Mouse (Mus musculus): ENCODE measurements around the gene Gpx4. TPM values are rescaled to one million over a fixed set of nuclear protein-coding genes. Genes with fewer than 3 reads are reported as not detected.
A peak's percentile ranks its signal among the peaks of the same experiment; 100 is the strongest.

The Gpx4 gene
- polyA plus RNA-seq, 1 experiment from 2014 or later = 500 TPM

GRCm38 (mm10) chr10:80016931-80017330, 30.0 kb upstream of the Gpx4 start:
- 90% methylated on average over 10 of the region's 10 CpGs for WGBS
- no peak overlapping the region for H3K27ac ChIP-seq
- ATAC-seq (ENCODE audit: insufficient read depth, low FRiP score, low read depth) = no peak

GRCm38 (mm10) chr10:80017361-80017760, 29.6 kb upstream of the Gpx4 start:
- 61% methylated on average over 3 of the region's 3 CpGs for WGBS

More at GRCm38 (mm10) chr10:80016931-80017330, 30.0 kb upstream of the Gpx4 start:
- H3K9ac ChIP-seq = no peak overlapping the region
- H3K4me3 ChIP-seq (replicated peaks) = peak overlapping the region; percentile 17; the same call in 1 of the 2 replicates
- no peak overlapping the region for H3K4me2 ChIP-seq
- no peaks in the 10 kb centered on the region for H3K36me3 ChIP-seq
- H3K27me3 ChIP-seq (replicated peaks) = peaks cover 24% of the 10 kb centered on the region
- no peaks in the 10 kb centered on the region for H3K9me3 ChIP-seq
- H3K4me1 ChIP-seq = peaks cover 27% of the 10 kb centered on the region

GRCm38 (mm10) chr10:80017771-80018170, 29.2 kb upstream of the Gpx4 start:
- 80% methylated on average over 14 of the region's 14 CpGs for WGBS
- no peak overlapping the region for H3K4me3 ChIP-seq (replicated peaks)
- no peak overlapping the region for H3K4me2 ChIP-seq
- no peaks in the 10 kb centered on the region for H3K9me3 ChIP-seq
- ATAC-seq (ENCODE audit: insufficient read depth, low FRiP score, low read depth) = no peak
- peaks cover 23% of the 10 kb centered on the region for H3K27me3 ChIP-seq (replicated peaks)
- no peak overlapping the region for H3K9ac ChIP-seq
- H3K36me3 ChIP-seq = no peaks in the 10 kb centered on the region
- H3K27ac ChIP-seq = peak overlapping the region; percentile 35; the same call in 1 of the 2 replicates
- peaks cover 27% of the 10 kb centered on the region for H3K4me1 ChIP-seq

More at GRCm38 (mm10) chr10:80017361-80017760, 29.6 kb upstream of the Gpx4 start:
- no peak for ATAC-seq (ENCODE audit: insufficient read depth, low FRiP score, low read depth)
- Histone ChIP-seq H3K9me3 (no peaks in the 10 kb centered on the region), H3K27me3 (replicated peaks) (peaks cover 24% of the 10 kb centered on the region), H3K9ac (no peak overlapping the region), H3K4me3 (replicated peaks) (no peak overlapping the region; the same call in 1 of the 2 replicates), H3K4me2 (no peak overlapping the region), H3K27ac (no peak overlapping the region), H3K36me3 (no peaks in the 10 kb centered on the region), H3K4me1 (peaks cover 27% of the 10 kb centered on the region)

GRCm38 (mm10) chr10:80018739-80019297, 28.1 kb upstream of the Gpx4 start:
- peak; percentile 84 for ATAC-seq (ENCODE audit: insufficient read depth, low FRiP score, low read depth)
- no peaks in the 10 kb centered on the region for H3K36me3 ChIP-seq
- H3K4me1 ChIP-seq = peaks cover 27% of the 10 kb centered on the region
- WGBS = 8% methylated on average over 14 of the region's 15 CpGs
- peaks cover 13% of the 10 kb centered on the region for H3K27me3 ChIP-seq (replicated peaks)
- H3K4me2 ChIP-seq = peak overlapping the region; percentile 45
- 0 out of 2 replicates have a peak overlapping the region, but pooled peaks have one; percentile 11 for H3K4me3 ChIP-seq (replicated peaks)
- peak overlapping the region; percentile 32 for H3K27ac ChIP-seq
- no peak overlapping the region for H3K9ac ChIP-seq
- no peaks in the 10 kb centered on the region for H3K9me3 ChIP-seq

GRCm38 (mm10) chr10:80019471-80020131, 27.4 kb upstream of the Gpx4 start:
- H3K4me2 ChIP-seq = peak overlapping the region; percentile 45
- H3K9me3 ChIP-seq = no peaks in the 10 kb centered on the region
- peak; percentile 54 for ATAC-seq (ENCODE audit: insufficient read depth, low FRiP score, low read depth)
- no peaks in the 10 kb centered on the region for H3K36me3 ChIP-seq
- 24% methylated on average over 20 of the region's 20 CpGs for whole genome bisulfite sequencing
- peak overlapping the region; percentile 32 for H3K27ac ChIP-seq
- no peak overlapping the region for H3K9ac ChIP-seq
- peaks cover 6% of the 10 kb centered on the region for H3K27me3 ChIP-seq (replicated peaks)
- H3K4me1 ChIP-seq = peaks cover 25% of the 10 kb centered on the region
- peak overlapping the region; percentile 20; the same call in 1 of the 2 replicates for H3K4me3 ChIP-seq (replicated peaks)

GRCm38 (mm10) chr10:80020191-80020590, 26.8 kb upstream of the Gpx4 start:
- H3K4me2 ChIP-seq = peak overlapping the region; percentile 45

GRCm38 (mm10) chr10:80020603-80021319, 26.2 kb upstream of the Gpx4 start:
- Histone ChIP-seq H3K4me3 (replicated peaks) (peak overlapping the region; percentile 20; the same call in 1 of the 2 replicates), H3K4me2 (peak overlapping the region; percentile 45; the same call in 1 of the 2 replicates), H3K9me3 (no peaks in the 10 kb centered on the region), H3K27ac (no peak overlapping the region), H3K27me3 (replicated peaks) (no peaks in the 10 kb centered on the region), H3K36me3 (no peaks in the 10 kb centered on the region), H3K9ac (no peak overlapping the region), H3K4me1 (peaks cover 30% of the 10 kb centered on the region)
- WGBS = 78% methylated on average over 18 of the region's 18 CpGs
- ATAC-seq (ENCODE audit: insufficient read depth, low FRiP score, low read depth) = no peak

More at GRCm38 (mm10) chr10:80020191-80020590, 26.8 kb upstream of the Gpx4 start:
- Histone ChIP-seq H3K9ac (no peak overlapping the region), H3K27me3 (replicated peaks) (0 out of 2 replicates have a peak, but pooled peaks cover under 1% of the 10 kb centered on the region), H3K27ac (peak overlapping the region; percentile 32; the same call in 1 of the 2 replicates), H3K4me1 (peaks cover 30% of the 10 kb centered on the region), H3K36me3 (no peaks in the 10 kb centered on the region), H3K9me3 (no peaks in the 10 kb centered on the region), H3K4me3 (replicated peaks) (peak overlapping the region; percentile 20; the same call in 1 of the 2 replicates)
- WGBS = 41% methylated on average over 11 of the region's 11 CpGs
- no peak for ATAC-seq (ENCODE audit: insufficient read depth, low FRiP score, low read depth)

GRCm38 (mm10) chr10:80021320-80021641, 25.7 kb upstream of the Gpx4 start:
- no peak overlapping the region for H3K4me2 ChIP-seq
- no peak overlapping the region for H3K27ac ChIP-seq
- no peaks in the 10 kb centered on the region for H3K36me3 ChIP-seq
- no peak overlapping the region for H3K9ac ChIP-seq
- H3K9me3 ChIP-seq = no peaks in the 10 kb centered on the region
- WGBS = 82% methylated on average over 13 of the region's 13 CpGs
- H3K4me1 ChIP-seq = peaks cover 30% of the 10 kb centered on the region
- no peak overlapping the region for H3K4me3 ChIP-seq (replicated peaks)
- no peak for ATAC-seq (ENCODE audit: insufficient read depth, low FRiP score, low read depth)
- no peaks in the 10 kb centered on the region for H3K27me3 ChIP-seq (replicated peaks)

GRCm38 (mm10) chr10:80022164-80022563, 24.8 kb upstream of the Gpx4 start:
- WGBS = 93% methylated on average over 12 of the region's 12 CpGs

GRCm38 (mm10) chr10:80022806-80023205, 24.2 kb upstream of the Gpx4 start:
- no peak overlapping the region for H3K4me3 ChIP-seq (replicated peaks)
- no peak overlapping the region for H3K4me2 ChIP-seq
- H3K4me1 ChIP-seq = peaks cover 30% of the 10 kb centered on the region
- H3K9ac ChIP-seq = no peak overlapping the region
- H3K27ac ChIP-seq = no peak overlapping the region
- no peaks in the 10 kb centered on the region for H3K27me3 ChIP-seq (replicated peaks)
- WGBS = 94% methylated on average over 8 of the region's 8 CpGs
- H3K36me3 ChIP-seq = no peaks in the 10 kb centered on the region
- H3K9me3 ChIP-seq = no peaks in the 10 kb centered on the region
- no peak for ATAC-seq (ENCODE audit: insufficient read depth, low FRiP score, low read depth)

More at GRCm38 (mm10) chr10:80022164-80022563, 24.8 kb upstream of the Gpx4 start:
- no peak for ATAC-seq (ENCODE audit: insufficient read depth, low FRiP score, low read depth)
- no peak overlapping the region for H3K4me2 ChIP-seq
- H3K4me1 ChIP-seq = peaks cover 30% of the 10 kb centered on the region
- no peaks in the 10 kb centered on the region for H3K27me3 ChIP-seq (replicated peaks)
- H3K27ac ChIP-seq = no peak overlapping the region
- no peak overlapping the region for H3K4me3 ChIP-seq (replicated peaks)
- H3K36me3 ChIP-seq = no peaks in the 10 kb centered on the region
- H3K9me3 ChIP-seq = no peaks in the 10 kb centered on the region
- no peak overlapping the region for H3K9ac ChIP-seq

- H3K9ac ChIP-seq = no peak overlapping the region
- H3K9me3 ChIP-seq = no peaks in the 10 kb centered on the region
- H3K27me3 ChIP-seq (replicated peaks) = no peaks in the 10 kb centered on the region
- no peak overlapping the region for H3K4me2 ChIP-seq
- H3K27ac ChIP-seq = no peak overlapping the region; the same call in 1 of the 2 replicates
- ATAC-seq (ENCODE audit: insufficient read depth, low FRiP score, low read depth) = no peak
- H3K4me3 ChIP-seq (replicated peaks) = no peak overlapping the region
- WGBS = 66% methylated on average over 5 of the region's 5 CpGs
- no peaks in the 10 kb centered on the region for H3K36me3 ChIP-seq
- peaks cover 27% of the 10 kb centered on the region for H3K4me1 ChIP-seq
Measured at GRCm38 (mm10) chr10:80023758-80024157, 23.2 kb upstream of the Gpx4 start.
